Mouse (Mus musculus): ENCODE data around the gene Them7.

The Them7 gene

GRCm38 (mm10) chr2:105373658-105374057 is 149.5 kb downstream of the Them7 start:
- DNase-seq (ENCODE audit: low read depth, low spot score): no peak

- DNase-seq (ENCODE audit: low read depth, low spot score): no peak
Measured at GRCm38 (mm10) chr2:105375261-105375660, 151.1 kb downstream of the Them7 start.

- no peak for DNase-seq (ENCODE audit: low read depth, low spot score)
Measured at GRCm38 (mm10) chr2:105375705-105376104, 151.6 kb downstream of the Them7 start.

DNA sequence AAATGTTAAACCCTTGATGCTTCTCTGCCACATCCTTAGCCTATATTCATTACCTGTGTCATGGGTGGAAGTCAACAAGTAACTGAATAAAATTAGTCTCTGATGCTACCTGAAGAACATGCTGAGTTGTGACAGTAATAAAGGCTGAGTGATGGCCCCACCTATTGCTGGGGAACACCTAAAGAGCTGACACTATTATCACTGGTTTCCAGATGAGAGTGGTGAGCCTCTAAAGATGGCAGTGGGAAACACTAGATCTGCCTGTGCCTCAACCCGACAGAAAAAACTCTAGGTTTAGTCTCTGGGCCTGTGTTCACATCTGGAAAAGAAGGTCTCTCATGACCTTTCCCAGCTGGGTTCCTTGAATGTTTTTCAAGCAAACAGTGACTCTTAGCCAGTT is 155.6 kb downstream of the Them7 start:
- no peak for DNase-seq (ENCODE audit: low read depth, low spot score)

- no peak for DNase-seq (ENCODE audit: low read depth, low spot score)
Measured at GRCm38 (mm10) chr2:105380757-105381319, 156.7 kb downstream of the Them7 start.

GRCm38 (mm10) chr2:105383063-105383462 is 158.9 kb downstream of the Them7 start:
- peak; percentile 59 for DNase-seq (ENCODE audit: low read depth, low spot score)

GRCm38 (mm10) chr2:105384998-105385397 is 160.9 kb downstream of the Them7 start:
- no peak for DNase-seq (ENCODE audit: low read depth, low spot score)

DNA sequence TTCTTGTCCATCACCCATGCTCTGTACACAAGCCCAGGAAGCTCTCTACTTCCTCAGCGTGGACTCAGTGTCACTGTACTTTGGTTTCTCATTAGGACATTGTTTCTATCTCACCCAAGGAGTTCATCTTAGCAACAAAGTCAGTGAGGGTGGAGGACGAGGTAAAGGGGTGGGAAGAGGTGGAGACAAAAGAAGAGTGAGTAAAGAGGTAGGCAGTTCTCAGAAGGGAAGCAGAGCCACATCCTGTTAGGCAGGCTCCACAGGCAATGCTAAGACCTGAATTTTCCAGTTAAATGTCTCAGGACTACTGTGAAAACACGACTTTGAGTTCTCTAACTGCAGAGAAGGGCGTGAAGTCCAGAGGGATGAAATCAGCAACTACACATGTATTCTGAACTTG is 162.3 kb downstream of the Them7 start:
- no peak for DNase-seq (ENCODE audit: low read depth, low spot score)

GRCm38 (mm10) chr2:105389007-105389890 is 165.1 kb downstream of the Them7 start:
- no peak for DNase-seq (ENCODE audit: low read depth, low spot score)

GRCm38 (mm10) chr2:105390653-105391413 is 166.7 kb downstream of the Them7 start:
- DNase-seq (ENCODE audit: low read depth, low spot score): no peak

DNA sequence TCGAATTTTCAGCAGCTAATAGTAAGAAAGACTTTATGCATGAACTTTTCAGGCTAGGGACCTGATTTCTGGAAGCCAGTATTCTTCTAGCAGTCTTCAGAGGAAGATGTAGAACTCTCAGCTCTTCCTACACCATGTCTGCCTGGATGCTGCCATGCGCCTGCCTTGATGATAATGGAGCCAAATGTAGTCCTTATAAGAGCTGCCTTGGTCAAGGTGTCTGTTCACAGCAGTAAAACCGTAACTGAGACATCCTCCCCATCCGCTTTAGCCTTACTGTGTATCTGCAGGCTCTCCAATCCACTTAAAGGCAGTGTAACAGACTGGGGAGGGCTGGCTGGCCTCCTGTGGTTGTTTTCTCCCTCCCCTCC is 167.3 kb downstream of the Them7 start:
- DNase-seq (ENCODE audit: low read depth, low spot score): no peak

DNA sequence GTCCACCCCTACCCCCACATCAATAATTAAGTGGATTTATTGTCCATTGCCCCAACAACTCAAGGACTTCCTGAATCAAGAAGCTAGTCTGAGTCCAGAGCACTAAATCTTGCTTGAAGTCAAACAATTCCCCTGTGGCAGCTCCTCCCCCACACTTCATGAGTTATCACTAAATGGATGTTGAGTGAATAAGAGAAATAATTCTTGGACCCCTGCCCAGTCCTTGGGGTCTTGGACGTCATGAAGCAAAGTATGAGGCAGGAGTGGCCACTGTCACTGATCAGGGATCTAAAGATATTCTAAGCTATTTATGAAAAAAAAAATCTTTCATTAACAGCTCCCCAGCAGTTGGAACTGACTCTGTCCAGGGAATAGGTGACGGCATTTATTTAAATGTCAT is 168.4 kb downstream of the Them7 start:
- DNase-seq (ENCODE audit: low read depth, low spot score): no peak

DNA sequence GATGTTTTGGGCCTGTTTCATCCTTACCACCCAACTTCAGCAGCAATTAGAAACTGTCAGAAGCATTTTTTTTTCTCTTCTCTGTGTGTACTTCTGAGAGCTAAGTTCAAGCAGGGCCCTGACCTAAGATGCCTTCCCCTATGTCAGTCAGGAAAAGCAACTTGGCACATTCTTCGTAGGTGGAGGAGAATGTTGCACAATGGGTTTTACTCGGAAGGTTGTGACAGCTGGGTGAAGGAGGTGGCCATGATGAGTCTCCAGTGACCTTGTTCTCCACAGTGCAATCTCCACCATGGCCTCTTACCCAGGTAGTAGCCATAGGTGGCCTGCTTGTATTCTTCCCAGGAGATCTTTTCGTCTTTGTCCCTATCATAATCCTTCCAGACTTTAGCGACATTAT is 170.3 kb downstream of the Them7 start:
- DNase-seq (ENCODE audit: low read depth, low spot score): no peak

DNA sequence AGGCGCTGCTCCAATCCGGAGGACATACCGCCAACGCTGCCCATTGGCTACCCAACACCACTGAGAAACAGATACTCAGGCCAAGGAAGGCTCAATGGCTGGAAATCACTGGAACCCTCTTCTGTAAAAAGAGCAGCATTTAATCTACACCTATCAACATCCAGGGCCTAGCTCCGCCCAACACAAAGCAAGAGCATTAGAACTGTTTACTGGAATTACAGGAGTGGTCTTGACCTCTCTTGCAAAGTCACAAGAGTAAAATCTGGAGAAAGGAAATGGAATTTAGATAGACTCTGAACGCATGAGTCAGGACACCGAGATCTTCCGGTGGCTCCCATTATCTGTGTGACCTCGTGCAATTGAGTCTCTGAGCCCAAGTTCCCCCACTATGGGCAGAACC is 171.9 kb downstream of the Them7 start:
- DNase-seq (ENCODE audit: low read depth, low spot score): no peak

DNA sequence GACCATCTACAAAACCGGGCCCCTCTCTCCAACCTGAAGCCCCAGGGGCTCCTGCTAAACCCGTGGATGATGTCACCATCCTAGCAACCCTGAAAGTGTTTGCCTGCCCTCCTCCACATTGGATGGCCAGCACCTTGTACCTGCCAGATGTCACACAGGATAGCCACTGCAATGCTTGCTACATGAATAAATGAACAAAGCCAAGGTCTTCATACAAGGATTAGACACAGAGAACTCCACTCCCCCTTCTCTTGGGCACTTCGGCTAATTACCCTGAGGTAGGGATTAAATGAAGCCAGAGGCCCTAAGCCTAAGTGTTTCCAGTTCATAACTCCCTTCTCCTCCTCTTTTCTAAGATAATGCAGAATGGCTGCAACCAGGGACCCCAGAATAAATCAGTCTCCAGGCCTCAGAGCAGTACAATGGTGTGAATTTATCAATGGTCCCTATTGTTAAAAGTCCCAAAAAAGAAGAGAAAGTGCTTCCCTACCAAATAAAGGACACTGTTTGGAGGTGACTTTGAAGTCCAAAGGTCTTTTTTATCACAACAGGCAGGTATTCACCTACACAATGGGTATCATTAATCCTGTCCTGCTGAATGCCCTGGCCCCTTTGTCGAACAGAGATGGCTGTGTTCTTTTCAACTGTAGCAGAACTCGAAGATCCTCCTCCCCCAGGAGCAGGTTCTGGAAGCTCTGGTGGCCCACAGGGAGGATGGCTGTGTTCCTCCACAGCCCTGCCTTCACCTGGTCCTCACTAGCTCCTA is 173.5 kb downstream of the Them7 start:
- no peak for DNase-seq (ENCODE audit: low read depth, low spot score)

DNA sequence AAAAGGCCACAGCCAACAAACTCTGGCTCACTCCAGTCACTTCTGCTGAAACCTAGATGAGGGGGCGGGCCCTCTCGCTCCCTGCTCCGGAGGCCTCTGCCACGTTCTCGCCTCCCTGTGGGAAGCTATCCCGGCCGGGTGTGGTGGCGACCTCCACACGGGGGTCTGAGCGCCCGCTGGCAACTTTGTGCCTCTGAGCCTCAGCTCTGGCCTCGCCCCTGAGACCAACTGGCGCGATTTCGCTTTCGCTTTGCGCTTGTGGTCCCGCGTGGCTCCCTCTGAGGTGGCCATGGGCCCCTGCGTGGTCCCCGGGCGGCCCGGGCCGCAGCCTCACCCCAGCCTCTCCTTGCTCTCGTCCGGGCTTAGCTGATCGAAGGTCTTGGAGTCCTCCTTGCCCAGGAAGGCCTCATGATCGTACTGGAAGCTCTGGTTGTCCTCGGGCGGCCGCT is 174.5 kb downstream of the Them7 start:
- peak; percentile 27 for DNase-seq (ENCODE audit: low read depth, low spot score)

GRCm38 (mm10) chr2:105399085-105399891 is 175.2 kb downstream of the Them7 start, which contains the start of gene Rcn1:
Gene Rcn1, minus strand, starts transcription at chr2:105399319.
- peak; percentile 43 for DNase-seq (ENCODE audit: low read depth, low spot score)

DNA sequence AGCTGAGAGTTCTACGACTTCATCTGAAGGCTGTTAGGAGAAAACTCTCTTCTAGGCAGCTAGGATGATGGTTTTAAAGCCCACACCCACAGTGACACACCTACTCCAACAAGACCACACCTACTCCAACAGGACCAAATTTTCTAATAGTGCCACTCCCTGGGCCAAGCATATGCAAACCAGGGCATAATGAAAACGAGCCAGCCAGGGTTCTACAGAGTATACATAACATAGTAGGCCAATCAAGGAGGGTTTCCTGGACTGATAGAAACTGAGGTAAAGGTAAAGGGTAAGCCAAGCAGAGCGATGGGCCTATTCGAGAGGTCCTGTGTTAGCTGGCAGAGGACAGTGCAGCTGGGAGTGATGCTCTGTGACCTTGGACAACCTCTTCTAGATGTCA is 176.4 kb downstream of the Them7 start:
- no peak for DNase-seq (ENCODE audit: low read depth, low spot score)

GRCm38 (mm10) chr2:105402180-105402579 is 178.1 kb downstream of the Them7 start:
- no peak for DNase-seq (ENCODE audit: low read depth, low spot score)

DNA sequence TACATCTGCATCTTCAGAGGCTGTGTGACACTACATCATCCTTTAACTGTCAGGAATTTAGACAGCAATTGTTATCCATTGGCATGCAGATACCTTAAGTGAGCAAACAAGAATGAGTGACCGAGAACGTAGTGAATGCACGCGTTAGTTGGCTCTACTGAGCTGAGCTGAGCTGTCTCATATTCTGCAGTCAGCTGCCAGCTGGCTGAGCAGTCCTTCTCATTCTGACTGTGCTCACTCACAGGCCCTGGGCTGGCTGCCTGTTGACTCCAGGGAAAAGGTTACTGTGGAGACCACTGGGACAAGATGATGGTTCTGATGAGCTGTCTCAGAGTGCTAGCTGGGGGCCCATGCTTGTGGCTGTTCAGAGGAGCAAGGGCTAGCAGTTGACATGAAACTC is 184.4 kb downstream of the Them7 start:
- peak; percentile 18 for DNase-seq (ENCODE audit: low read depth, low spot score)

GRCm38 (mm10) chr2:105409253-105409652 is 185.1 kb downstream of the Them7 start:
- DNase-seq (ENCODE audit: low read depth, low spot score): no peak

All from brain, adult 2 months (tissue).